Mouse (Mus musculus) kidney, embryonic 14.5 days (tissue): ENCODE data around the gene Cmklr1. TPM values are rescaled to one million over a fixed set of nuclear protein-coding genes. Genes with fewer than 3 reads are reported as not detected.
A peak's percentile ranks its signal among the peaks of the same experiment; 100 is the strongest.

Experiments
- ATAC-seq: fragments of 200-750 bp; cut with Nextera tagmentation; 2 replicates; pipeline ENCODE4 v1.8.0; 2017; ENCODE audit warnings: moderate number of reproducible peaks, mild to moderate bottlenecking, moderate TSS enrichment, moderate library complexity; ENCODE audit not compliant: low FRiP score, low TSS enrichment
- H3K27ac ChIP-seq: fragments of 300-500 bp; sonication (generic); 2 replicates; pipeline ENCODE4 v1.5.1; 2014; ENCODE audit warnings: low read depth, mild to moderate bottlenecking, low read length, moderate library complexity, mixed read lengths
- H3K27me3 ChIP-seq: fragments of 300-500 bp; sonication (generic); 2 replicates; pipeline ENCODE4 v1.6.1; 2014; ENCODE audit warnings: mild to moderate bottlenecking, low read length; ENCODE audit not compliant: control insufficient read depth, insufficient read depth
- H3K36me3 ChIP-seq: fragments of 300-500 bp; sonication (generic); 2 replicates; pipeline ENCODE4 v1.6.1; 2014; ENCODE audit warnings: low read length, mixed read lengths; ENCODE audit not compliant: control insufficient read depth, insufficient read depth
- H3K4me1 ChIP-seq: fragments of 300-500 bp; sonication (generic); 2 replicates; pipeline ENCODE4 v1.6.1; 2014; ENCODE audit warnings: low read length, mixed read lengths; ENCODE audit not compliant: control insufficient read depth, insufficient read depth
- H3K4me2 ChIP-seq: fragments of 300-500 bp; sonication (generic); replicated peaks from 2 replicates; pipeline ENCODE4 v1.6.1; 2014; ENCODE audit warnings: low read depth, mild to moderate bottlenecking, low read length
- H3K4me3 ChIP-seq: fragments of 300-500 bp; sonication (generic); 2 replicates; pipeline ENCODE4 v1.5.1; 2014; ENCODE audit warnings: mild to moderate bottlenecking, low read length
- H3K9ac ChIP-seq: fragments of 300-500 bp; sonication (generic); 2 replicates; pipeline ENCODE4 v1.6.1; 2014; ENCODE audit warnings: low read depth, mild to moderate bottlenecking, low read length, moderate library complexity
- H3K9me3 ChIP-seq: fragments of 300-500 bp; sonication (generic); 2 replicates; pipeline ENCODE4 v1.6.1; 2016; ENCODE audit warnings: low read length; ENCODE audit not compliant: control insufficient read depth
- WGBS: fragments of 180-500 bp; shearing (Covaris S2); extraction: QIAGEN DNeasy Blood & Tissue Kit; methylation state at CpG from one replicate; pipeline ENCODE4 v1.1.7; 2014; 5-methylcytosine and 5-hydroxymethylcytosine counted together
- polyA plus RNA-seq: library from polyadenylated mRNA; unstranded; fragments of >200 nt; fragmentation: Nextera tagmentation; extraction: Ambion mirVana; gene quantifications from 2 replicates; pipeline ENCODE4 v1.2.1, GENCODE M21; 2014

The Cmklr1 gene
- polyA plus RNA-seq, 1 experiment from 2014 or later: 3.6 TPM

- 9% methylated on average over 9 of the region's 9 CpGs for WGBS
- peaks cover 38% of the 10 kb centered on the region for H3K4me1 ChIP-seq
These were observed 17.1 kb downstream of the Cmklr1 start for GRCm38 (mm10) chr5:113633037-113633714.

GRCm38 (mm10) chr5:113630116-113630515 is 20.1 kb downstream of the Cmklr1 start:
- WGBS: 44% methylated on average over 10 of the region's 10 CpGs
- Histone ChIP-seq H3K4me2 (no peak overlapping the region), H3K27ac (no peak overlapping the region), H3K36me3 (no peaks in the 10 kb centered on the region), H3K9me3 (no peaks in the 10 kb centered on the region), H3K4me3 (no peak overlapping the region), H3K27me3 (no peaks in the 10 kb centered on the region), H3K4me1 (peaks cover 51% of the 10 kb centered on the region), H3K9ac (no peak overlapping the region)
- no peak for ATAC-seq

More at GRCm38 (mm10) chr5:113633037-113633714, 17.1 kb downstream of the Cmklr1 start:
- H3K4me2 ChIP-seq: 0 out of 2 replicates have a peak overlapping the region, but pooled peaks have one; percentile 10
- H3K36me3 ChIP-seq: no peaks in the 10 kb centered on the region
- no peaks in the 10 kb centered on the region for H3K27me3 ChIP-seq
- H3K9me3 ChIP-seq: no peaks in the 10 kb centered on the region
- H3K9ac ChIP-seq: no peak overlapping the region
- peak overlapping the region; percentile 57; the same call in 1 of the 2 replicates for H3K27ac ChIP-seq
- no peak for ATAC-seq
- H3K4me3 ChIP-seq: no peak overlapping the region

GRCm38 (mm10) chr5:113629248-113629647 is 21.0 kb downstream of the Cmklr1 start:
- H3K4me3 ChIP-seq: no peak overlapping the region
- no peak overlapping the region for H3K27ac ChIP-seq
- ATAC-seq: no peak
- no peaks in the 10 kb centered on the region for H3K9me3 ChIP-seq
- no peaks in the 10 kb centered on the region for H3K36me3 ChIP-seq
- H3K9ac ChIP-seq: no peak overlapping the region
- 81% methylated on average over 3 of the region's 3 CpGs for whole genome bisulfite sequencing
- H3K4me2 ChIP-seq: no peak overlapping the region
- H3K4me1 ChIP-seq: peaks cover 44% of the 10 kb centered on the region
- no peaks in the 10 kb centered on the region for H3K27me3 ChIP-seq

GRCm38 (mm10) chr5:113627820-113628437 is 22.3 kb downstream of the Cmklr1 start:
- WGBS: 25% methylated on average over 11 of the region's 11 CpGs
- ATAC-seq: peak; percentile 38
- Histone ChIP-seq H3K9me3 (no peaks in the 10 kb centered on the region), H3K9ac (no peak overlapping the region), H3K4me2 (no peak overlapping the region), H3K36me3 (no peaks in the 10 kb centered on the region), H3K4me1 (peaks cover 33% of the 10 kb centered on the region), H3K27me3 (no peaks in the 10 kb centered on the region), H3K27ac (no peak overlapping the region), H3K4me3 (no peak overlapping the region)

GRCm38 (mm10) chr5:113626991-113627390 is 23.2 kb downstream of the Cmklr1 start:
- Histone ChIP-seq H3K4me1 (peaks cover 27% of the 10 kb centered on the region), H3K9ac (no peak overlapping the region), H3K4me2 (no peak overlapping the region), H3K36me3 (no peaks in the 10 kb centered on the region), H3K9me3 (no peaks in the 10 kb centered on the region), H3K27ac (no peak overlapping the region), H3K4me3 (no peak overlapping the region), H3K27me3 (no peaks in the 10 kb centered on the region)
- no peak for ATAC-seq
- WGBS: 81% methylated on average over 5 of the region's 5 CpGs

GRCm38 (mm10) chr5:113626352-113626751 is 23.9 kb downstream of the Cmklr1 start:
- peaks cover 27% of the 10 kb centered on the region for H3K4me1 ChIP-seq
- H3K9me3 ChIP-seq: no peaks in the 10 kb centered on the region
- no peaks in the 10 kb centered on the region for H3K36me3 ChIP-seq
- no peaks in the 10 kb centered on the region for H3K27me3 ChIP-seq
- ATAC-seq: no peak
- no peak overlapping the region for H3K4me3 ChIP-seq
- no peak overlapping the region for H3K9ac ChIP-seq
- H3K27ac ChIP-seq: no peak overlapping the region
- no peak overlapping the region for H3K4me2 ChIP-seq
- WGBS: 73% methylated on average over 8 of the region's 8 CpGs

GRCm38 (mm10) chr5:113625068-113625467 is 25.2 kb downstream of the Cmklr1 start:
- Histone ChIP-seq H3K9me3 (no peaks in the 10 kb centered on the region), H3K27ac (no peak overlapping the region), H3K4me1 (peaks cover 27% of the 10 kb centered on the region), H3K9ac (no peak overlapping the region), H3K36me3 (no peaks in the 10 kb centered on the region), H3K4me3 (no peak overlapping the region), H3K27me3 (no peaks in the 10 kb centered on the region), H3K4me2 (no peak overlapping the region)
- ATAC-seq: no peak
- 89% methylated on average over 4 of the region's 4 CpGs for WGBS

- Histone ChIP-seq H3K27me3 (no peaks in the 10 kb centered on the region), H3K4me1 (peaks cover 12% of the 10 kb centered on the region; the same call in 1 of the 2 replicates), H3K9ac (no peak overlapping the region), H3K4me2 (no peak overlapping the region), H3K4me3 (no peak overlapping the region), H3K36me3 (no peaks in the 10 kb centered on the region), H3K9me3 (no peaks in the 10 kb centered on the region), H3K27ac (no peak overlapping the region)
- ATAC-seq: no peak
- WGBS: 29% methylated on average over 2 of the region's 2 CpGs
These were observed 27.2 kb downstream of the Cmklr1 start for GRCm38 (mm10) chr5:113623052-113623451.

- Histone ChIP-seq H3K27me3 (no peaks in the 10 kb centered on the region), H3K36me3 (no peaks in the 10 kb centered on the region), H3K9ac (no peak overlapping the region), H3K27ac (no peak overlapping the region), H3K4me2 (no peak overlapping the region), H3K4me1 (no peaks in the 10 kb centered on the region), H3K4me3 (no peak overlapping the region), H3K9me3 (no peaks in the 10 kb centered on the region)
- no peak for ATAC-seq
- WGBS: 56% methylated on average over 7 of the region's 7 CpGs
These were observed 29.2 kb downstream of the Cmklr1 start for GRCm38 (mm10) chr5:113620999-113621398.
